Mouse (Mus musculus) limb, embryonic 11.5 days (tissue): Measurements from ENCODE around the gene Esp8. TPM values are rescaled to one million over a fixed set of nuclear protein-coding genes. Genes with fewer than 3 reads are reported as not detected.
"Not testable (repeated sequence)": the region's sequence is repeated elsewhere in the genome, so short reads cannot be mapped to it uniquely, and the experiment has no call there.

Source experiments
- ATAC-seq: fragments of 200-750 bp; cut with Nextera tagmentation; 2 replicates; pipeline ENCODE4 v1.8.0; 2017; ENCODE audit warnings: low read depth; ENCODE audit not compliant: insufficient number of reproducible peaks, low FRiP score, low TSS enrichment
- DNase-seq: peaks from one replicate; pipeline ENCODE4 v3.0.0-alpha.2; 2015; ENCODE audit warnings: low spot score
- H3K27ac ChIP-seq: fragments of 300-500 bp; sonication (generic); replicated peaks from 2 replicates; pipeline ENCODE4 v1.5.1; 2014; ENCODE audit warnings: low read depth, mild to moderate bottlenecking, low read length
- H3K27me3 ChIP-seq: fragments of 300-500 bp; sonication (generic); 2 replicates; pipeline ENCODE4 v1.6.1; 2014; ENCODE audit warnings: mild to moderate bottlenecking, low read length, mixed read lengths; ENCODE audit not compliant: control insufficient read depth, insufficient read depth
- H3K36me3 ChIP-seq: fragments of 300-500 bp; sonication (generic); 2 replicates; pipeline ENCODE4 v1.6.1; 2014; ENCODE audit warnings: mild to moderate bottlenecking, low read length, moderate library complexity, mixed read lengths; ENCODE audit not compliant: control insufficient read depth, insufficient read depth
- H3K4me1 ChIP-seq: fragments of 300-500 bp; sonication (generic); 2 replicates; pipeline ENCODE4 v1.6.1; 2014; ENCODE audit warnings: low read length, mixed read lengths; ENCODE audit not compliant: control insufficient read depth, insufficient read depth
- H3K4me2 ChIP-seq: fragments of 300-500 bp; sonication (generic); 2 replicates; pipeline ENCODE4 v1.6.1; 2014; ENCODE audit warnings: low read depth, mild to moderate bottlenecking, moderate library complexity; ENCODE audit not compliant: severe bottlenecking
- H3K4me3 ChIP-seq: fragments of 300-500 bp; sonication (generic); 2 replicates; pipeline ENCODE4 v1.5.1; 2014; ENCODE audit warnings: low read depth, low read length
- H3K9ac ChIP-seq: fragments of 300-500 bp; sonication (generic); 2 replicates; pipeline ENCODE4 v1.6.1; 2014; ENCODE audit warnings: mild to moderate bottlenecking, low read length
- H3K9me3 ChIP-seq: fragments of 300-500 bp; sonication (generic); 2 replicates; pipeline ENCODE4 v1.6.1; 2016; ENCODE audit warnings: low read length; ENCODE audit not compliant: control insufficient read depth
- WGBS: fragments of 180-500 bp; shearing (Covaris S2); extraction: QIAGEN DNeasy Blood & Tissue Kit; methylation state at CpG from one replicate; pipeline ENCODE4 v1.1.7; 2014; 5-methylcytosine and 5-hydroxymethylcytosine counted together
- polyA plus RNA-seq: library from polyadenylated mRNA; unstranded; fragments of >200 nt; fragmentation: Nextera tagmentation; extraction: Ambion mirVana; gene quantifications from 2 replicates; pipeline ENCODE4 v1.2.1, GENCODE M21; 2014

Gene Esp8
- polyA plus RNA-seq, result not detected in 2 replicates

GRCm38 (mm10) chr17:40519818-40520217 lies at the start of gene Esp8:
Gene Esp8 (plus strand): TSS chr17:40520022.
- WGBS, result 64% methylated on average over 3 of the region's 3 CpGs
- Histone ChIP-seq H3K9me3 (no peaks in the 10 kb centered on the region), H3K4me2 (no peak within 1 kb of the TSS), H3K27ac (no peak within 1 kb of the TSS), H3K9ac (no peak within 1 kb of the TSS), H3K4me3 (no peak within 1 kb of the TSS), H3K36me3 (no peaks in the 10 kb centered on the region), H3K27me3 (no peaks in the 10 kb centered on the region), H3K4me1 (no peaks in the 10 kb centered on the region)
- no peak for DNase-seq
- ATAC-seq, result no peak

GRCm38 (mm10) chr17:40483566-40483965 lies 36.3 kb upstream of the Esp8 start:
- not testable (repeated sequence) for DNase-seq, H3K9ac ChIP-seq, H3K4me2 ChIP-seq, H3K27ac ChIP-seq, ATAC-seq, H3K9me3 ChIP-seq, H3K36me3 ChIP-seq, H3K4me1 ChIP-seq, H3K4me3 ChIP-seq, H3K27me3 ChIP-seq
- 81% methylated on average over 10 of the region's 10 CpGs for WGBS

- not testable (repeated sequence) for H3K4me1 ChIP-seq, H3K27ac ChIP-seq, H3K36me3 ChIP-seq, H3K9me3 ChIP-seq, H3K4me2 ChIP-seq, H3K9ac ChIP-seq, DNase-seq, H3K27me3 ChIP-seq, H3K4me3 ChIP-seq, ATAC-seq
- 87% methylated on average over 4 of the region's 4 CpGs for WGBS
These were observed 24.2 kb upstream of the Esp8 start for GRCm38 (mm10) chr17:40495468-40496185.

- no peak overlapping the region for H3K4me2 ChIP-seq
- H3K9me3 ChIP-seq, result no peaks in the 10 kb centered on the region; the same call in 1 of the 2 replicates
- no peaks in the 10 kb centered on the region for H3K27me3 ChIP-seq
- no peak overlapping the region for H3K9ac ChIP-seq
- H3K36me3 ChIP-seq, result no peaks in the 10 kb centered on the region
- H3K4me3 ChIP-seq, result no peak overlapping the region
- ATAC-seq, result no peak
- no peak overlapping the region for H3K27ac ChIP-seq
- H3K4me1 ChIP-seq, result no peaks in the 10 kb centered on the region
- DNase-seq, result no peak
- 83% methylated on average over 3 of the region's 3 CpGs for WGBS
These were observed 10.0 kb downstream of the Esp8 start for GRCm38 (mm10) chr17:40529813-40530212.

GRCm38 (mm10) chr17:40531147-40531546 lies 11.3 kb downstream of the Esp8 start:
- no peak for ATAC-seq
- Histone ChIP-seq H3K9ac (no peak overlapping the region), H3K4me1 (no peaks in the 10 kb centered on the region), H3K4me2 (no peak overlapping the region), H3K27ac (no peak overlapping the region), H3K27me3 (no peaks in the 10 kb centered on the region), H3K36me3 (no peaks in the 10 kb centered on the region), H3K9me3 (no peaks in the 10 kb centered on the region; the same call in 1 of the 2 replicates), H3K4me3 (no peak overlapping the region)
- 86% methylated on average over 1 of the region's 1 CpGs for WGBS
- DNase-seq, result no peak

GRCm38 (mm10) chr17:40547005-40547404 lies 27.2 kb downstream of the Esp8 start:
- 83% methylated on average over 5 of the region's 5 CpGs for WGBS

GRCm38 (mm10) chr17:40553470-40553869 lies 33.6 kb downstream of the Esp8 start:
- Histone ChIP-seq H3K27me3 (no peaks in the 10 kb centered on the region), H3K36me3 (no peaks in the 10 kb centered on the region), H3K9me3 (no peaks in the 10 kb centered on the region), H3K9ac (no peak overlapping the region), H3K4me1 (no peaks in the 10 kb centered on the region), H3K4me3 (no peak overlapping the region), H3K27ac (no peak overlapping the region), H3K4me2 (no peak overlapping the region)
- WGBS, result 53% methylated on average over 1 of the region's 1 CpGs
- no peak for DNase-seq
- no peak for ATAC-seq

More at GRCm38 (mm10) chr17:40547005-40547404, 27.2 kb downstream of the Esp8 start:
- H3K9me3 ChIP-seq, H3K4me2 ChIP-seq, H3K4me1 ChIP-seq, ATAC-seq, DNase-seq, H3K4me3 ChIP-seq, H3K9ac ChIP-seq, H3K36me3 ChIP-seq, H3K27me3 ChIP-seq, H3K27ac ChIP-seq: not testable (repeated sequence)

- DNase-seq (no peak), ATAC-seq (no peak)
- no peak within 1 kb of the TSS for H3K4me3 ChIP-seq
- H3K4me2 ChIP-seq, result no peak within 1 kb of the TSS
- no peaks in the 10 kb centered on the region for H3K27me3 ChIP-seq
- no peaks in the 10 kb centered on the region for H3K4me1 ChIP-seq
- H3K36me3 ChIP-seq, result no peaks in the 10 kb centered on the region
- no peaks in the 10 kb centered on the region for H3K9me3 ChIP-seq
- H3K27ac ChIP-seq, result no peak within 1 kb of the TSS
- WGBS, result 83% methylated on average over 5 of the region's 5 CpGs
- H3K9ac ChIP-seq, result no peak within 1 kb of the TSS
These were observed 41.4 kb downstream of the Esp8 start, which contains the start of gene Esp6 for GRCm38 (mm10) chr17:40561207-40561606. Gene Esp6 (plus strand): TSS chr17:40561507.
